Mouse (Mus musculus) MEL (cell line): ENCODE results near the gene Olfr653. TPM values are rescaled to one million over a fixed set of nuclear protein-coding genes. Genes with fewer than 3 reads are reported as not detected.

Experiments used
- DNase-seq: peaks from one replicate; pipeline ENCODE4 v3.0.0; 2011; ENCODE audit warnings: low read depth, low spot score
- H3K27ac ChIP-seq: 2 replicates; pipeline ENCODE4 v1.5.1; 2012; ENCODE audit warnings: low read depth, mild to moderate bottlenecking, control low read depth, low read length, moderate library complexity; ENCODE audit not compliant: control insufficient read depth
- H3K27me3 ChIP-seq, 2 experiments: fragments of 150-350 bp in 1 of 2; sonication (generic) in 1 of 2; 2 replicates each; pipeline ENCODE4 v1.6.1; 2012; ENCODE audit warnings: low read length in 2 of 2, mild to moderate bottlenecking in 2 of 2, improper control_type of control experiment in 1 of 2, moderate library complexity in 1 of 2; ENCODE audit not compliant: insufficient read depth in 2 of 2, control insufficient read depth in 1 of 2
- H3K36me3 ChIP-seq, 2 experiments: 2 replicates each; pipeline ENCODE4 v1.6.1; 2012 to 2014; ENCODE audit warnings: low read length in 2 of 2, improper control_type of control experiment in 1 of 2, inconsistent platforms in 1 of 2, mild to moderate bottlenecking in 1 of 2; ENCODE audit not compliant: insufficient read depth in 2 of 2, control insufficient read depth in 1 of 2
- H3K4me1 ChIP-seq, 2 experiments: fragments of 150-350 bp in 1 of 2; sonication (generic) in 1 of 2; 2 replicates each; pipeline ENCODE4 v1.6.1; 2012; ENCODE audit warnings: low read length in 2 of 2, improper control_type of control experiment in 1 of 2, mild to moderate bottlenecking in 1 of 2; ENCODE audit not compliant: insufficient read depth in 2 of 2, control insufficient read depth in 1 of 2
- H3K4me3 ChIP-seq, 2 experiments: fragments of 150-350 bp in 1 of 2; sonication (generic) in 1 of 2; 2 replicates each; pipeline ENCODE4 v1.5.1; 2012; ENCODE audit warnings: low read depth in 2 of 2, low read length in 2 of 2, mild to moderate bottlenecking in 2 of 2, moderate library complexity in 2 of 2, control low read depth in 1 of 2, improper control_type of control experiment in 1 of 2; ENCODE audit not compliant: control insufficient read depth in 1 of 2, insufficient read depth in 1 of 2
- H3K79me2 ChIP-seq: 2 replicates; pipeline ENCODE4 v1.6.1; 2012; ENCODE audit warnings: mild to moderate bottlenecking, low read length, moderate library complexity; ENCODE audit not compliant: control insufficient read depth, poor library complexity, insufficient read depth
- H3K9ac ChIP-seq: 2 replicates; pipeline ENCODE4 v1.6.1; 2012; ENCODE audit warnings: low read depth, mild to moderate bottlenecking, control low read depth, low read length, moderate library complexity; ENCODE audit not compliant: control insufficient read depth, poor library complexity, severe bottlenecking
- H3K9me3 ChIP-seq: fragments of 150-350 bp; sonication (generic); replicated peaks from 2 replicates; pipeline ENCODE4 v1.6.1; 2012; ENCODE audit warnings: mild to moderate bottlenecking, low read length, improper control_type of control experiment, moderate library complexity; ENCODE audit not compliant: insufficient read depth
- E2F4 ChIP-seq: IDR thresholded peaks from 2 replicates; pipeline ENCODE4 v1.6.1; 2011; ENCODE audit warnings: low read depth, low read length, improper control_type of control experiment, borderline replicate concordance
- ELF1 ChIP-seq: IDR thresholded peaks from 2 replicates; pipeline ENCODE4 v1.6.1; 2014; ENCODE audit warnings: low read depth, mild to moderate bottlenecking, inconsistent platforms, low read length, improper control_type of control experiment, moderate library complexity
- EP300 ChIP-seq, 2 experiments: IDR thresholded peaks; 2 replicates each; pipeline ENCODE4 v1.6.1; 2011; ENCODE audit warnings: improper control_type of control experiment in 2 of 2, low read length in 2 of 2, low read depth in 1 of 2, mild to moderate bottlenecking in 1 of 2
- GABPA ChIP-seq: IDR thresholded peaks from 2 replicates; pipeline ENCODE4 v1.6.1; 2012; ENCODE audit warnings: low read depth, mild to moderate bottlenecking, inconsistent platforms, low read length, improper control_type of control experiment, moderate library complexity
- MAX ChIP-seq: IDR thresholded peaks from 2 replicates; pipeline ENCODE4 v1.6.1; 2011; ENCODE audit warnings: low read length, improper control_type of control experiment
- MEF2A ChIP-seq: IDR thresholded peaks from 2 replicates; pipeline ENCODE4 v1.6.1; 2014; ENCODE audit warnings: low read depth, mild to moderate bottlenecking, inconsistent platforms, low read length, improper control_type of control experiment; ENCODE audit not compliant: poor library complexity, insufficient replicate concordance, severe bottlenecking; ENCODE audit errors: extremely low read depth
- MXI1 ChIP-seq: IDR thresholded peaks from 2 replicates; pipeline ENCODE4 v1.6.1; 2011; ENCODE audit warnings: mild to moderate bottlenecking, low read depth, low read length, improper control_type of control experiment
- MYB ChIP-seq: IDR thresholded peaks from 2 replicates; pipeline ENCODE4 v1.6.1; 2011; ENCODE audit warnings: mild to moderate bottlenecking, low read depth, low read length, improper control_type of control experiment
- NRF1 ChIP-seq: IDR thresholded peaks from 2 replicates; pipeline ENCODE4 v1.6.1; 2014; ENCODE audit warnings: low read depth, mild to moderate bottlenecking, inconsistent platforms, low read length, improper control_type of control experiment, moderate library complexity; ENCODE audit not compliant: poor library complexity, insufficient read depth, severe bottlenecking
- RAD21 ChIP-seq: IDR thresholded peaks from 2 replicates; pipeline ENCODE4 v1.6.1; 2011; ENCODE audit warnings: mild to moderate bottlenecking, low read depth, low read length, improper control_type of control experiment
- SMC3 ChIP-seq: IDR thresholded peaks from 2 replicates; pipeline ENCODE4 v1.6.1; 2011; ENCODE audit warnings: low read depth, low read length, improper control_type of control experiment
- ZKSCAN1 ChIP-seq: IDR thresholded peaks from 2 replicates; pipeline ENCODE4 v1.6.1; 2012; ENCODE audit warnings: low read depth, mild to moderate bottlenecking, inconsistent platforms, low read length, improper control_type of control experiment, moderate library complexity
- polyA plus RNA-seq, 2 experiments: library from polyadenylated mRNA; stranded (reverse) in 1 of 2; unstranded in 1 of 2; fragments of >175 nt in 1 of 2; fragments of >200 nt in 1 of 2; gene quantifications; 2 replicates each; pipeline versions ENCODE4 v1.2.1 to v1.2.4; 2012; ENCODE audit warnings: low replicate concordance in 2 of 2, low read depth in 1 of 2; ENCODE audit not compliant: insufficient read length in 2 of 2, insufficient read depth in 1 of 2, missing spikeins in 1 of 2
- total RNA-seq: library from RNA; depleted of rRNA; stranded (reverse); fragments of 300-350 nt; gene quantifications from 2 replicates; pipeline ENCODE4 v1.2.3, GENCODE M21; 2012

The Olfr653 gene
- total and polyA plus RNA-seq, 3 experiments, result not detected

- no peak overlapping the region for H3K9ac ChIP-seq
- no peak overlapping the region for H3K4me3 ChIP-seq
- H3K36me3 ChIP-seq, result no peaks in the 10 kb centered on the region
- no peak for TF ChIP-seq MXI1
- no peak for TF ChIP-seq GABPA
- no peak for TF ChIP-seq MYB
- no peak for TF ChIP-seq ZKSCAN1
- no peak for TF ChIP-seq SMC3
- TF ChIP-seq E2F4, result no peak
- TF ChIP-seq EP300 (IDR thresholded peaks at IDR 0.05; ENCODE audit: low read depth in 1 of 2, low read length in 2 of 2), result no peak
- TF ChIP-seq, all 39 proteins: peak for 0
- no peaks in the 10 kb centered on the region for H3K4me1 ChIP-seq
- DNase-seq, result no peak
- H3K27me3 ChIP-seq, result no peaks in the 10 kb centered on the region
- no peaks in the 10 kb centered on the region for H3K79me2 ChIP-seq
- H3K9me3 ChIP-seq, result no peaks in the 10 kb centered on the region
- no peak overlapping the region for H3K27ac ChIP-seq
These were observed 3.7 kb downstream of the Olfr653 start for GRCm38 (mm10) chr7:104580846-104581245.

- Histone ChIP-seq H3K36me3 (no peaks in the 10 kb centered on the region), H3K9ac (no peak overlapping the region), H3K79me2 (no peaks in the 10 kb centered on the region), H3K27me3 (no peaks in the 10 kb centered on the region), H3K9me3 (no peaks in the 10 kb centered on the region), H3K4me1 (no peaks in the 10 kb centered on the region), H3K4me3 (no peak overlapping the region), H3K27ac (no peak overlapping the region)
- no peak for TF ChIP-seq MAX
- TF ChIP-seq NRF1, result no peak
- TF ChIP-seq EP300 (IDR thresholded peaks at IDR 0.05; ENCODE audit: low read depth in 1 of 2, low read length in 2 of 2), result no peak
- TF ChIP-seq MEF2A, result no peak
- no peak for TF ChIP-seq ELF1
- no peak for TF ChIP-seq GABPA
- DNase-seq, result no peak
These were observed 4.3 kb downstream of the Olfr653 start for GRCm38 (mm10) chr7:104581429-104581828.

GRCm38 (mm10) chr7:104586725-104587124 is 9.6 kb downstream of the Olfr653 start, which contains the start of gene Olfr654:
Gene Olfr654 (plus strand): TSS chr7:104587025.
- no peaks in the 10 kb centered on the region for H3K9me3 ChIP-seq
- no peak within 1 kb of the TSS for H3K4me3 ChIP-seq
- no peaks in the 10 kb centered on the region for H3K4me1 ChIP-seq
- H3K79me2 ChIP-seq, result no peaks in the 10 kb centered on the region
- no peak for DNase-seq
- H3K36me3 ChIP-seq, result no peaks in the 10 kb centered on the region
- no peak for TF ChIP-seq RAD21
- TF ChIP-seq, all 39 proteins: peak for 0
- Histone ChIP-seq H3K27me3 (no peaks in the 10 kb centered on the region), H3K9ac (no peak within 1 kb of the TSS), H3K27ac (no peak within 1 kb of the TSS)
